Mouse (Mus musculus) c-Kit-positive CD71-positive TER-119-positive erythroid progenitor cells, embryonic 14.5 days (primary cell): Measurements from ENCODE around the gene Gmcl1.
A peak's percentile ranks its signal among the peaks of the same experiment; 100 is the strongest.

Source experiments
- DNase-seq: peaks from one replicate; pipeline ENCODE4 v3.0.0-alpha.2; 2013; ENCODE audit warnings: low spot score

Gmcl1 gene

GRCm38 (mm10) chr6:86733183-86733876, at the start of gene Gmcl1:
TSS of gene Gmcl1 (minus strand) at chr6:86733383.
- DNase-seq, result peak; percentile 98

GRCm38 (mm10) chr6:86782342-86782741, 49.2 kb upstream of the Gmcl1 start:
- DNase-seq, result no peak

GRCm38 (mm10) chr6:86781361-86781957, 48.3 kb upstream of the Gmcl1 start:
- no peak for DNase-seq

GRCm38 (mm10) chr6:86778910-86779594, 45.9 kb upstream of the Gmcl1 start:
- DNase-seq, result no peak

GRCm38 (mm10) chr6:86777181-86777580, 44.0 kb upstream of the Gmcl1 start:
- no peak for DNase-seq

GRCm38 (mm10) chr6:86776706-86777071, 43.5 kb upstream of the Gmcl1 start:
- no peak for DNase-seq

- no peak for DNase-seq
Measured at GRCm38 (mm10) chr6:86776001-86776705, 43.0 kb upstream of the Gmcl1 start.

- DNase-seq, result no peak
Measured at GRCm38 (mm10) chr6:86774937-86775336, 41.8 kb upstream of the Gmcl1 start.

- no peak for DNase-seq
Measured at GRCm38 (mm10) chr6:86773830-86774229, 40.6 kb upstream of the Gmcl1 start.

GRCm38 (mm10) chr6:86772631-86773030, 39.4 kb upstream of the Gmcl1 start:
- no peak for DNase-seq

GRCm38 (mm10) chr6:86768938-86769337, 35.8 kb upstream of the Gmcl1 start:
- no peak for DNase-seq

- no peak for DNase-seq
Measured at GRCm38 (mm10) chr6:86768186-86768776, 35.1 kb upstream of the Gmcl1 start.

GRCm38 (mm10) chr6:86767465-86767864, 34.3 kb upstream of the Gmcl1 start:
- DNase-seq, result no peak

- no peak for DNase-seq
Measured at GRCm38 (mm10) chr6:86765637-86766059, 32.5 kb upstream of the Gmcl1 start.

GRCm38 (mm10) chr6:86754105-86754863, 21.1 kb upstream of the Gmcl1 start:
- no peak for DNase-seq

GRCm38 (mm10) chr6:86752843-86753485, 19.8 kb upstream of the Gmcl1 start:
- no peak for DNase-seq

GRCm38 (mm10) chr6:86750961-86751360, 17.8 kb upstream of the Gmcl1 start:
- no peak for DNase-seq

GRCm38 (mm10) chr6:86749817-86750216, 16.6 kb upstream of the Gmcl1 start:
- DNase-seq, result no peak

- peak; percentile 52 for DNase-seq
Measured at GRCm38 (mm10) chr6:86747171-86747570, 14.0 kb upstream of the Gmcl1 start.

GRCm38 (mm10) chr6:86740652-86741051, 7.5 kb upstream of the Gmcl1 start:
- DNase-seq, result no peak

GRCm38 (mm10) chr6:86736830-86737229, 3.6 kb upstream of the Gmcl1 start:
- DNase-seq, result peak; percentile 19
